Mouse (Mus musculus) CH12.LX (cell line): ENCODE data around the gene Tex37. TPM values are rescaled to one million over a fixed set of nuclear protein-coding genes. Genes with fewer than 3 reads are reported as not detected.

Source experiments
- DNase-seq: peaks from one replicate; pipeline ENCODE4 v3.0.0-alpha.2; 2013; ENCODE audit errors: extremely low read depth
- H3K27ac ChIP-seq: 2 replicates; pipeline ENCODE4 v1.5.1; 2012; ENCODE audit warnings: low read depth, mild to moderate bottlenecking, control low read depth, moderate library complexity; ENCODE audit not compliant: insufficient read depth
- H3K27me3 ChIP-seq: replicated peaks from 2 replicates; pipeline ENCODE3; 2012; ENCODE audit warnings: inconsistent platforms
- H3K36me3 ChIP-seq, 2 experiments: replicated peaks in 1 of 2; 2 replicates each; pipeline versions ENCODE3 to v1.6.1; 2012; ENCODE audit warnings: inconsistent platforms in 1 of 2, low read length in 1 of 2, mild to moderate bottlenecking in 1 of 2, mixed read lengths in 1 of 2, moderate library complexity in 1 of 2; ENCODE audit not compliant: control insufficient read depth in 1 of 2, insufficient read depth in 1 of 2
- H3K4me1 ChIP-seq, 2 experiments: 2 replicates each; pipeline ENCODE4 v1.6.1; 2012; ENCODE audit warnings: inconsistent platforms in 1 of 2, moderate library complexity in 1 of 2; ENCODE audit not compliant: insufficient read depth in 2 of 2, control insufficient read depth in 1 of 2
- H3K4me2 ChIP-seq: 2 replicates; pipeline ENCODE4 v1.6.1; 2012; ENCODE audit warnings: low read depth, mild to moderate bottlenecking, control low read depth; ENCODE audit not compliant: poor library complexity, insufficient read depth, severe bottlenecking
- H3K4me3 ChIP-seq, 3 experiments: fragments of 150-350 bp in 1 of 3; sonication (generic) in 1 of 3; replicated peaks in 1 of 3; 2 replicates each; pipeline versions ENCODE3 to v1.5.1; 2011 to 2012; ENCODE audit warnings: low read depth in 2 of 3, low read length in 2 of 3, mild to moderate bottlenecking in 2 of 3, moderate library complexity in 2 of 3, control low read depth in 1 of 3, improper control_type of control experiment in 1 of 3, inconsistent platforms in 1 of 3, mixed read lengths in 1 of 3; ENCODE audit not compliant: poor library complexity in 1 of 3
- H3K79me2 ChIP-seq: replicated peaks from 2 replicates; pipeline ENCODE4 v1.6.1; 2012; ENCODE audit warnings: mild to moderate bottlenecking, moderate library complexity; ENCODE audit not compliant: control insufficient read depth, poor library complexity, insufficient read depth, severe bottlenecking; ENCODE audit errors: extremely low read depth
- H3K9ac ChIP-seq: 2 replicates; pipeline ENCODE4 v1.6.1; 2012; ENCODE audit warnings: low read depth, mild to moderate bottlenecking, control low read depth, moderate library complexity; ENCODE audit not compliant: insufficient read depth
- H3K9me3 ChIP-seq: replicated peaks from 2 replicates; pipeline ENCODE3; 2012; ENCODE audit warnings: low read length, inconsistent platforms, mixed read lengths
- BHLHE40 ChIP-seq: IDR thresholded peaks from 2 replicates; pipeline ENCODE4 v1.6.1; 2011; ENCODE audit warnings: mild to moderate bottlenecking, low read depth, low read length, improper control_type of control experiment
- CTCF ChIP-seq, 2 experiments: IDR thresholded peaks in 1 of 2; conservative IDR thresholded peaks in 1 of 2; 2 replicates each; pipeline ENCODE4 v1.5.1; 2011 to 2012; ENCODE audit warnings: low read depth in 2 of 2, low read length in 2 of 2, improper control_type of control experiment in 1 of 2, inconsistent platforms in 1 of 2, mild to moderate bottlenecking in 1 of 2, moderate library complexity in 1 of 2
- EP300 ChIP-seq: IDR thresholded peaks from 2 replicates; pipeline ENCODE4 v1.6.1; 2011; ENCODE audit warnings: low read length, improper control_type of control experiment
- GABPA ChIP-seq: IDR thresholded peaks from 2 replicates; pipeline ENCODE4 v1.6.1; 2012; ENCODE audit warnings: low read depth, low read length, improper control_type of control experiment, inconsistent platforms; ENCODE audit not compliant: insufficient replicate concordance
- IRF4 ChIP-seq: IDR thresholded peaks from 2 replicates; pipeline ENCODE4 v1.6.1; 2014; ENCODE audit warnings: low read depth, mild to moderate bottlenecking, inconsistent platforms, low read length, improper control_type of control experiment
- JUN ChIP-seq: IDR thresholded peaks from 2 replicates; pipeline ENCODE4 v1.6.1; 2011; ENCODE audit warnings: low read depth, mild to moderate bottlenecking, low read length, improper control_type of control experiment, moderate library complexity; ENCODE audit not compliant: insufficient read depth
- JUND ChIP-seq: conservative IDR thresholded peaks from 2 replicates; pipeline ENCODE4 v1.6.1; 2011; ENCODE audit warnings: low read depth, low read length, improper control_type of control experiment
- MAZ ChIP-seq: IDR thresholded peaks from 2 replicates; pipeline ENCODE4 v1.6.1; 2012; ENCODE audit warnings: low read depth, mild to moderate bottlenecking, inconsistent platforms, low read length, improper control_type of control experiment, moderate library complexity
- MEF2A ChIP-seq: IDR thresholded peaks from 2 replicates; pipeline ENCODE4 v1.6.1; 2014; ENCODE audit warnings: low read depth, mild to moderate bottlenecking, inconsistent platforms, low read length, improper control_type of control experiment, borderline replicate concordance
- MXI1 ChIP-seq: IDR thresholded peaks from 2 replicates; pipeline ENCODE4 v1.6.1; 2011; ENCODE audit warnings: mild to moderate bottlenecking, low read depth, low read length, improper control_type of control experiment
- MYC ChIP-seq: IDR thresholded peaks from 2 replicates; pipeline ENCODE4 v1.6.1; 2011; ENCODE audit warnings: low read depth, mild to moderate bottlenecking, improper control_type of control experiment, low read length
- PAX5 ChIP-seq: IDR thresholded peaks from 2 replicates; pipeline ENCODE4 v1.6.1; 2012; ENCODE audit warnings: low read length, inconsistent platforms, mixed read lengths
- POLR2A ChIP-seq: IDR thresholded peaks from 2 replicates; pipeline ENCODE4 v1.6.1; 2011; ENCODE audit warnings: low read depth, mild to moderate bottlenecking, improper control_type of control experiment, low read length
- POLR2AphosphoS2 ChIP-seq: IDR thresholded peaks from 2 replicates; pipeline ENCODE4 v1.6.1; 2011; ENCODE audit warnings: low read depth, low read length, improper control_type of control experiment
- RAD21 ChIP-seq: IDR thresholded peaks from 2 replicates; pipeline ENCODE4 v1.6.1; 2011; ENCODE audit warnings: low read depth, mild to moderate bottlenecking, low read length, improper control_type of control experiment, moderate library complexity
- RCOR1 ChIP-seq: conservative IDR thresholded peaks from 2 replicates; pipeline ENCODE4 v1.6.1; 2012; ENCODE audit warnings: low read depth, mild to moderate bottlenecking, inconsistent platforms, low read length, improper control_type of control experiment
- SMC3 ChIP-seq: IDR thresholded peaks from 2 replicates; pipeline ENCODE4 v1.6.1; 2011; ENCODE audit warnings: low read depth, low read length, improper control_type of control experiment
- TBP ChIP-seq: conservative IDR thresholded peaks from 2 replicates; pipeline ENCODE4 v1.6.1; 2011; ENCODE audit warnings: low read depth, low read length, improper control_type of control experiment
- TCF12 ChIP-seq: IDR thresholded peaks from 2 replicates; pipeline ENCODE4 v1.6.1; 2014; ENCODE audit warnings: low read depth, mild to moderate bottlenecking, inconsistent platforms, low read length, improper control_type of control experiment
- UBTF ChIP-seq: IDR thresholded peaks from 2 replicates; pipeline ENCODE4 v1.6.1; 2012; ENCODE audit warnings: low read depth, mild to moderate bottlenecking, inconsistent platforms, low read length, improper control_type of control experiment, moderate library complexity
- USF2 ChIP-seq: conservative IDR thresholded peaks from 2 replicates; pipeline ENCODE4 v1.6.1; 2011; ENCODE audit warnings: low read depth, low read length, improper control_type of control experiment
- ZC3H11A ChIP-seq: IDR thresholded peaks from 2 replicates; pipeline ENCODE4 v1.6.1; 2012; ENCODE audit warnings: low read depth, mild to moderate bottlenecking, inconsistent platforms, low read length, improper control_type of control experiment
- ZKSCAN1 ChIP-seq: IDR thresholded peaks from 2 replicates; pipeline ENCODE4 v1.6.1; 2012; ENCODE audit warnings: low read depth, inconsistent platforms, low read length, improper control_type of control experiment, borderline replicate concordance
- ZMIZ1 ChIP-seq: IDR thresholded peaks from 2 replicates; pipeline ENCODE4 v1.6.1; 2012; ENCODE audit warnings: low read depth, mild to moderate bottlenecking, inconsistent platforms, low read length, improper control_type of control experiment
- dilution Hi-C: fragments of 300-500 bp; cut with MboI; formaldehyde crosslinking; loops from 2 replicates; pipeline ENCODE4 v1.14.3; 2020; ENCODE audit warnings: low sequenced_read_pairs; ENCODE audit not compliant: extremely low pct_unique_long_range_greater_than_20kb, extremely low pct_ligation_motif_present
- in situ Hi-C: fragments of 300-500 bp; cut with MboI; formaldehyde crosslinking; loops from 3 replicates; pipeline ENCODE4 v1.14.3; 2019; ENCODE audit warnings: low sequenced_read_pairs, low pct_ligation_motif_present, low pct_unique_long_range_greater_than_20kb, mixed read lengths
- polyA plus RNA-seq: library from polyadenylated mRNA; unstranded; fragments of >175 nt; gene quantifications from 2 replicates; pipeline ENCODE4 v1.2.1, GENCODE M21; 2012; ENCODE audit warnings: low read depth; ENCODE audit not compliant: insufficient read length
- total RNA-seq, 2 experiments: library from RNA; depleted of rRNA; stranded (reverse); fragments of 300-350 nt in 1 of 2; fragments of >200 nt in 1 of 2; gene quantifications; 2 replicates each; pipeline ENCODE4 v1.2.3; 2012 to 2014

Gene Tex37
- total and polyA plus RNA-seq, 3 experiments: not detected

DNA sequence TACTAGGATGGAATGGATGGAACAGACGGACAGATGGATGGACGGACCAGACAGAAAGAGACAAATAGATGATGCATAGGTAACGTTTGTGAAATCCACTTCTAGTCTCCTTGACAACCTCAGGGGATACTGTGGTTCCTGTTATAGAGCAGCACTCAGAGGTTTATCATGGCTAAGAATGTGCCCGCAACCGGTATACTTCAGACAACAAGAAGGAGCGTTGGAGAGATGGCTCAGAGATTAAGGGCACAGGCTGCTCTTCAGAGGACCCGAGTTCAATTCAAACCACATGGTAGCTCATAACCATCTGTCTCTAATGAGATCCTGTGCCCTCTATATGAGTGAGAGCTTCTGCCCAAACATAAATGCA lies 6.3 kb downstream of the Tex37 start:
- dilution Hi-C loops: no loop called here
- H3K79me2 ChIP-seq: no peaks in the 10 kb centered on the region
- no peak overlapping the region for H3K27ac ChIP-seq
- no peak for DNase-seq
- TF ChIP-seq EP300 (no peak), MEF2A (no peak), RAD21 (no peak), JUN (no peak), MXI1 (no peak)
- no peak overlapping the region for H3K9ac ChIP-seq
- H3K4me2 ChIP-seq: no peak overlapping the region
- H3K36me3 ChIP-seq: peaks cover 0 to under 1% of the 10 kb centered on the region in 2 experiments
- H3K4me1 ChIP-seq: peaks cover 0 to 26% of the 10 kb centered on the region in 2 experiments; a peak in 3 of 4 replicates
- no peaks in the 10 kb centered on the region for H3K9me3 ChIP-seq
- in situ Hi-C loops: no loop called here
- no peak overlapping the region for H3K4me3 ChIP-seq
- no peaks in the 10 kb centered on the region for H3K27me3 ChIP-seq

DNA sequence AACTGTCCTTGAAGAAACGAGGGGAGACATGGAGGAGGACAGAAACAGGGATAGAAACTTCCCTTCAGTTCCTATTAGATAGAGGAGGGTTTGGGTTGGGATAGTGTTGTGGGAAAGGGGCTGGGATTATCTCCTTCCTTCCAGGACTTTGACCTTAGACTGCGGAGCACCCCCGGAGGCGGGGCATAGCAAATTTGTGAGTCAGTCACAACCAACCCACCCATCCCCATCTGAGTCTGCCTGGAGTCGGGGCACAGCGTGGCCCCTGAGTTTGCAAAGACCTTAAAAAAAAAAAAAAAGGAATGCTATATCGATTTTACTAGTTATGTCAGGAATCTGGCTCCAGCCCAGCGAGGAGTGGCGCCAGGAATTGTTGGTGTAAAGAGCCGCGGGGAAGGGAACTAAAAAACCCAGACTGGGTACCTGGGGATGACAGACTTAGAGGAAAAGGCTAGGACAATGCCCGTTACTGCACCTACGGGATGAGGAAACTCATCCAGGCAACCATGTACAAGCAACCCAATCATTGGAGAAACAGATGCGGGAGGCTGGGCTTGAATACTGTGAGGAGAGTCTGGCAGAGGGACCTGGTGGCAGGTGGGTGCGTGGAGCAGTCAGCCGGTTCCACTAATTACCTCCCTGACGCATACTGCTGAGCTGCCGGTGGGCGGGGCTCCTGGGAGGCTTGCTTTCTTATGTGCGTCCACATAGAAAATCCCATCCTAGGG lies 6.9 kb downstream of the Tex37 start:
- dilution Hi-C loops: no loop called here
- no peak for DNase-seq

DNA sequence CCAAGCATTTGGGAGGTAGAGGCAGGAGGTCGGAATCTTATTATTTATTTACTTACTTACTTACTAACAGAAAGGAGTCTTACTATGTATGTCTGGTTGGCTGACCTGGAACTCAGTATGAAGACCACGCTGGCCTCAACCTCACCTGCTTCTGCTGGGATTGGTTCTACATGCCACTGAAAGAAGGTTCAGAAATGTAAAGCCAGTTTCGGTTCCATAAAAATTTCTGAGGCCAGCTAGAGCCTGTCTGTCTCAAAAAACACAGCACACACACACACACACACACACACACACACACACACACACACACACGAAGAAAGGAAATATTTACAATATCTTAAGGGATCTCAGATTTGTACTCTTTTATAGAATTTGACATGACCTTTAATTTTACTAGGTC lies 8.4 kb downstream of the Tex37 start:
- Histone ChIP-seq H3K4me1 (peaks cover 0 to 26% of the 10 kb centered on the region in 2 experiments; a peak in 3 of 4 replicates), H3K4me3 (no peak overlapping the region), H3K4me2 (peak overlapping the region; percentile 87), H3K79me2 (no peaks in the 10 kb centered on the region), H3K9ac (peak overlapping the region; percentile 37; the same call in 1 of the 2 replicates), H3K36me3 (peaks cover 14 to 20% of the 10 kb centered on the region in 2 experiments), H3K27ac (no peak overlapping the region), H3K9me3 (no peaks in the 10 kb centered on the region), H3K27me3 (no peaks in the 10 kb centered on the region)
- dilution Hi-C loops (no loop called here), in situ Hi-C loops (no loop called here)
- DNase-seq: peak; percentile 60
- TF ChIP-seq CTCF (conservative IDR thresholded peaks at IDR 0.05 in 1 of 2, IDR thresholded peaks at IDR 0.05 in 1 of 2; ENCODE audit: low read depth in 2 of 2, low read length in 2 of 2): no peak
- no peak for TF ChIP-seq TBP
- no peak for TF ChIP-seq ZMIZ1
- no peak for TF ChIP-seq PAX5
- TF ChIP-seq EP300: peak; percentile 79
- TF ChIP-seq USF2: no peak
- TF ChIP-seq POLR2A: no peak
- TF ChIP-seq MAZ: 0 out of 2 replicates have a peak, but pooled peaks have one; percentile 44
- TF ChIP-seq BHLHE40: peak; percentile 50; the same call in 1 of the 2 replicates
- no peak; the same call in 1 of the 2 replicates for TF ChIP-seq SMC3
- TF ChIP-seq ZKSCAN1: no peak
- TF ChIP-seq JUND: no peak
- 0 out of 2 replicates have a peak, but pooled peaks have one; percentile 30 for TF ChIP-seq TCF12
- no peak for TF ChIP-seq ZC3H11A
- no peak for TF ChIP-seq GABPA
- TF ChIP-seq MEF2A: no peak
- peak; percentile 90 for TF ChIP-seq IRF4

More for the DNA sequence above, 6.9 kb downstream of the Tex37 start:
- H3K4me1 ChIP-seq: peaks cover 0 to 26% of the 10 kb centered on the region in 2 experiments; a peak in 3 of 4 replicates
- peaks cover under 1 to 5% of the 10 kb centered on the region in 2 experiments for H3K36me3 ChIP-seq
- no peak overlapping the region for H3K27ac ChIP-seq
- H3K27me3 ChIP-seq: no peaks in the 10 kb centered on the region
- no peak overlapping the region for H3K4me3 ChIP-seq
- no peak overlapping the region for H3K4me2 ChIP-seq
- H3K9me3 ChIP-seq: no peaks in the 10 kb centered on the region
- H3K9ac ChIP-seq: no peak overlapping the region
- H3K79me2 ChIP-seq: no peaks in the 10 kb centered on the region
- in situ Hi-C loops: no loop called here
- TF ChIP-seq MYC (no peak), POLR2AphosphoS2 (no peak), MAZ (no peak), RCOR1 (no peak), RAD21 (no peak), CTCF (conservative IDR thresholded peaks at IDR 0.05 in 1 of 2, IDR thresholded peaks at IDR 0.05 in 1 of 2; ENCODE audit: low read depth in 2 of 2, low read length in 2 of 2) (no peak), ZKSCAN1 (no peak), BHLHE40 (no peak), GABPA (no peak), UBTF (no peak), JUN (no peak), PAX5 (no peak)
